Mouse (Mus musculus) ovary, adult 2 months (tissue): ENCODE measurements around the gene Dst. TPM values are rescaled to one million over a fixed set of nuclear protein-coding genes. Genes with fewer than 3 reads are reported as not detected.

Experiments
- polyA plus RNA-seq: library from polyadenylated mRNA; depleted of rRNA; stranded (reverse); fragments of >200 nt; gene quantifications from 2 replicates; pipeline ENCODE4 v1.2.3, GENCODE M21; 2012; rRNA removed

Gene Dst
- 50.0 and 51.5 TPM in 2 replicates for polyA plus RNA-seq

DNA sequence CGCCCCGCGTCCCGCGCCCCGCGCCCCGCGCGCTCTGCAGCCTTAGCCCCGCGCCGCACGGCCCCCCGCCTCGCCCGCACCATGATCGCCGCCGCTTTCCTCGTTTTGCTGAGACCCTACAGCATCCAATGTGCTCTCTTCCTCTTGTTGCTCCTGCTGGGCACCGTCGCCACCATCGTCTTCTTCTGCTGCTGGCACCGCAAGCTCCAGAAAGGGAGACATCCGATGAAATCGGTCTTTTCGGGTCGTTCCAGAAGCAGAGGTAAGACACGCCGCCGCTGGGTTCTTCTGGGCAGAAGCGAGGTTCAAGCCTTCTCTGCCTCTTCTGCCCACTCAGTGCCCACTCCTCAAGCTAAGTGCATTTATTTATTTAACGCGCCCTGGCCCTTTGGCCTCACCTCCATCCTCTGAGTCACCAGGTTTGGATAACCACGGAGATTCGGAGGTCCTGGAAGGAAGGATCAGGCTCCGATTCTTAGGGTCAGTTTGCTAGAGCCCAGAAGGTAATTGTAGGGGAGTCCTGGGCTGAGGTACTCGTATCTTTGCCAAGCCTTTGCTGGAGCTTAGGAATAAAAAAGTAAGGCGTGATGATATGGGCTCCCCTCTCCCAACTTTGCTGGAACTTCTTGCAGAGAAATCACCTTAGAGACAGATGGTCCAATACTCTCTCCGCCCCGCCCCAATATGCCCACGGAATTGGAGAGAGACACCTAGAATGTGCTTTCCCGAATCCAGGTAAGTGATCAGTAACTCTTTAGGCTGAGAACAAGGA, at the start of gene Dst:
Dst (plus strand) TSS at position 35 of the 772 bp plus-strand sequence.

DNA sequence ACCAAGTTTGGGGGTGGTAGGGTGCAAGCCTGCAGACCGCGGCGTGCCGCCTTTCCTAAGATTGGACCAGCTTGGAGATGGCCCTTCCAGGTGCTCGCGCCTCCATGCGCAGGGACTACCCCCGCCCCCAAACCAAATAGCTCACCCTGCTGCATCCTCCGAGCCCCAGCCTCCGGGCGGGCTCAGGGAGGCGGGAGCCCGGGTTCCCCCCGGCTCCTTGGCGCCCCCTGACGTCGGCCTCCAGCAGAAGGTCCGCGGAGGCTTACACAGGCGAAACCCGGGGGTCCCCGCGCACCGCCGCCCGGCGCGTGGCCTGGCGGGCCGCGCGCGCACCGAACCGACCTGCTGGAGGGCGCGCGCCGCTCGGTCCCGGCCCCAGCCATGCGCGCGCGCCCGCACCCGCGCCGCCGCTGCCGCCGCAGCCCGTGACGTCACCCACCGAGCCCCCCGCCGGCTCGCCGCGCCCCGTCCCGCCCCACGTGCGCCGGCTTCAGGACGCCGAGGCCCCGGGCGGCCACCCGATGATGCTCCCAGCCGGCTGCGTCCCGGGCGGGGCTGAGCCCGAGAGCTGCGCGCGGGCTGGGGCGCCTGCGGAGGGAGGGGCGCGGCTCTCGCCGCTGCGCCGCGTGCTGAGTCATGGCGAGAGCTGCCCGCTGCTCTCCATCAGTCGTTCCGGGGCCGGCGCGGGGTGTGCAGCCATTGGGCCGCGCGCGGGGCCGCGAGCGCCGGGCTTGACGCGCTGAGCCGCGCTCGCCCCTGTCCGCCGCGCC, 419 bp upstream of the Dst start, which contains the start of gene Bend6:
Bend6 (minus strand) TSS at position 396 of the 770 bp plus-strand sequence.

Other genes with a start within 250 kb of the Dst start
- 4.8 and 6.5 TPM in 2 replicates for gene Prim2, start 238.4 kb upstream of the Dst start, polyA plus RNA-seq
- gene Rab23, start 188.3 kb upstream of the Dst start, polyA plus RNA-seq, result 9.1 and 12.1 TPM in 2 replicates
- 34.4 and 36.6 TPM in 2 replicates for gene Bag2, start 150.4 kb upstream of the Dst start, polyA plus RNA-seq
- 8.0 and 8.9 TPM in 2 replicates for gene Zfp451, start 93.6 kb upstream of the Dst start, polyA plus RNA-seq
- 0.24 and 0.35 TPM in 2 replicates for gene Bend6, start 409 bp upstream of the Dst start, polyA plus RNA-seq